Mouse (Mus musculus) heart, embryonic 10.5 days (tissue): Measurements from ENCODE around the gene Hs3st1. TPM values are rescaled to one million over a fixed set of nuclear protein-coding genes. Genes with fewer than 3 reads are reported as not detected.
"Not testable (repeated sequence)": the region's sequence is repeated elsewhere in the genome, so short reads cannot be mapped to it uniquely, and the experiment has no call there.

Experiments
- DNase-seq: peaks from one replicate; pipeline ENCODE4 v3.0.0-alpha.2; 2017; ENCODE audit warnings: low spot score
- H3K27ac ChIP-seq: fragments of 300-500 bp; sonication (generic); 2 replicates; pipeline ENCODE4 v1.5.1; 2016; ENCODE audit warnings: mild to moderate bottlenecking
- H3K27me3 ChIP-seq: fragments of 300-500 bp; sonication (generic); 2 replicates; pipeline ENCODE4 v1.6.1; 2016; ENCODE audit warnings: mild to moderate bottlenecking; ENCODE audit not compliant: poor library complexity, insufficient read depth, severe bottlenecking
- H3K36me3 ChIP-seq: fragments of 300-500 bp; sonication (generic); 2 replicates; pipeline ENCODE4 v1.6.1; 2016; ENCODE audit warnings: mild to moderate bottlenecking, moderate library complexity
- H3K4me1 ChIP-seq: fragments of 300-500 bp; sonication (generic); 2 replicates; pipeline ENCODE4 v1.6.1; 2016; ENCODE audit warnings: mild to moderate bottlenecking
- H3K4me3 ChIP-seq: fragments of 300-500 bp; sonication (generic); 2 replicates; pipeline ENCODE4 v1.5.1; 2016; ENCODE audit warnings: mild to moderate bottlenecking, moderate library complexity
- H3K9me3 ChIP-seq: fragments of 300-500 bp; sonication (generic); 2 replicates; pipeline ENCODE4 v1.6.1; 2016; ENCODE audit warnings: mild to moderate bottlenecking, moderate library complexity
- WGBS: fragments of 180-500 bp; shearing (Covaris S2); methylation state at CpG from one replicate; pipeline ENCODE4 v1.1.7; 2016; 5-methylcytosine and 5-hydroxymethylcytosine counted together
- polyA plus RNA-seq: library from polyadenylated mRNA; unstranded; fragments of >200 nt; fragmentation: Nextera tagmentation; extraction: Ambion mirVana; gene quantifications from 2 replicates; pipeline ENCODE4 v1.2.1, GENCODE M21; 2016

The Hs3st1 gene
- polyA plus RNA-seq: 4.5 and 4.9 TPM in 2 replicates

- not testable (repeated sequence) for H3K36me3 ChIP-seq, H3K27ac ChIP-seq, H3K4me3 ChIP-seq, H3K9me3 ChIP-seq, H3K27me3 ChIP-seq, H3K4me1 ChIP-seq, DNase-seq
- 89% methylated on average over 15 of the region's 15 CpGs for WGBS
Observed at GRCm38 (mm10) chr5:39755375-39755774, at the start of gene Hs3st1. Gene Hs3st1 (minus strand): TSS chr5:39755475.

DNA sequence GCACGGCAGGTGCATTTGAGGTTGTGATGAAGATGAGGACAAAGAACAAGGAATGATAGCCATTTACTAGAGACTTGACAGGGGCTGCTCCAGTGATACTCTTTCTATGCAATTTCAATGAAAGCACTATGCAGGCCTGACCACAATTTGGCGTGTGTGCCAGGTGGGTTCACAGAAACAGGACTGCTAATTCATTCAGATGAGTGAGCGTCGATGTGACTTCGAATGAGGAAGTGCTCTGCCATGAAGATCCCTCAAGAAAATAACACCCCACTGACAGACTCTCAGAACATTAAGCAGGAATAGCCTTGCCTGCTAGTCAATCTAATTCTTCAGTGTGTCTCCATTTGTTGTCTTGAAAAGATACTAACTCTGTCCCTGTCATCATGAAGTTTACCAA, 49.4 kb upstream of the Hs3st1 start:
- Histone ChIP-seq H3K27me3 (no peaks in the 10 kb centered on the region), H3K4me1 (no peaks in the 10 kb centered on the region)
- 85% methylated on average over 5 of the region's 5 CpGs for WGBS

GRCm38 (mm10) chr5:39803941-39804340, 48.7 kb upstream of the Hs3st1 start:
- no peak overlapping the region for H3K4me3 ChIP-seq
- no peak for DNase-seq
- 78% methylated on average over 3 of the region's 3 CpGs for WGBS

More for the DNA sequence above, 49.4 kb upstream of the Hs3st1 start:
- no peaks in the 10 kb centered on the region for H3K9me3 ChIP-seq
- no peaks in the 10 kb centered on the region for H3K36me3 ChIP-seq
- no peak for DNase-seq
- H3K27ac ChIP-seq: no peak overlapping the region
- H3K4me3 ChIP-seq: no peak overlapping the region

GRCm38 (mm10) chr5:39803457-39803856, 48.2 kb upstream of the Hs3st1 start:
- Histone ChIP-seq H3K4me1 (no peaks in the 10 kb centered on the region), H3K36me3 (no peaks in the 10 kb centered on the region), H3K27me3 (no peaks in the 10 kb centered on the region), H3K9me3 (no peaks in the 10 kb centered on the region), H3K27ac (no peak overlapping the region), H3K4me3 (no peak overlapping the region)
- 71% methylated on average over 3 of the region's 3 CpGs for WGBS
- no peak for DNase-seq

More at GRCm38 (mm10) chr5:39803941-39804340, 48.7 kb upstream of the Hs3st1 start:
- H3K4me1 ChIP-seq: no peaks in the 10 kb centered on the region
- no peaks in the 10 kb centered on the region for H3K36me3 ChIP-seq
- no peaks in the 10 kb centered on the region for H3K27me3 ChIP-seq
- no peak overlapping the region for H3K27ac ChIP-seq
- H3K9me3 ChIP-seq: no peaks in the 10 kb centered on the region

DNA sequence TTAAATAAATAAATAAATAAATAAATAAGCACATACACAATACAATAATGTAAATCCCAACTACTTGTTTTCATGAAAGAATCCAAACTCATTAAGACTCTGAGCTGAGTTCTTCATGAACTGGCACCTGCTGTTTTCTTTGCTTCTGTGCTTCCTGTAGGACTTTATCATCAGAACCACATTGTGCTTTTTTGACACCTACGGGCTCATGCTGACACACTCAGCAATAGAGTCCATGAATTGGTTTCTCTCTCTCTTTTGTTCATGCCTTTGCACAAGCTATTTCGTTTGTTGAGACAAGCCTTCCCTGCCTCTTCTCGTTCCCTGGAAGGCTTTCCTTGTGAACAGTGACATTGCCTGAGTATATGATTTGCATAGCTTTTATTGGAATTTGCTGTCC, 46.8 kb upstream of the Hs3st1 start:
- DNase-seq: no peak
- Histone ChIP-seq H3K9me3 (no peaks in the 10 kb centered on the region), H3K27ac (no peak overlapping the region), H3K4me3 (no peak overlapping the region), H3K27me3 (no peaks in the 10 kb centered on the region), H3K4me1 (no peaks in the 10 kb centered on the region), H3K36me3 (no peaks in the 10 kb centered on the region)
- WGBS: 64% methylated on average over 3 of the region's 3 CpGs

GRCm38 (mm10) chr5:39777094-39777710, 21.9 kb upstream of the Hs3st1 start:
- Histone ChIP-seq H3K27ac (no peak overlapping the region), H3K27me3 (no peaks in the 10 kb centered on the region), H3K36me3 (no peaks in the 10 kb centered on the region), H3K4me3 (no peak overlapping the region), H3K9me3 (no peaks in the 10 kb centered on the region), H3K4me1 (no peaks in the 10 kb centered on the region)
- WGBS: 75% methylated on average over 7 of the region's 7 CpGs
- no peak for DNase-seq

DNA sequence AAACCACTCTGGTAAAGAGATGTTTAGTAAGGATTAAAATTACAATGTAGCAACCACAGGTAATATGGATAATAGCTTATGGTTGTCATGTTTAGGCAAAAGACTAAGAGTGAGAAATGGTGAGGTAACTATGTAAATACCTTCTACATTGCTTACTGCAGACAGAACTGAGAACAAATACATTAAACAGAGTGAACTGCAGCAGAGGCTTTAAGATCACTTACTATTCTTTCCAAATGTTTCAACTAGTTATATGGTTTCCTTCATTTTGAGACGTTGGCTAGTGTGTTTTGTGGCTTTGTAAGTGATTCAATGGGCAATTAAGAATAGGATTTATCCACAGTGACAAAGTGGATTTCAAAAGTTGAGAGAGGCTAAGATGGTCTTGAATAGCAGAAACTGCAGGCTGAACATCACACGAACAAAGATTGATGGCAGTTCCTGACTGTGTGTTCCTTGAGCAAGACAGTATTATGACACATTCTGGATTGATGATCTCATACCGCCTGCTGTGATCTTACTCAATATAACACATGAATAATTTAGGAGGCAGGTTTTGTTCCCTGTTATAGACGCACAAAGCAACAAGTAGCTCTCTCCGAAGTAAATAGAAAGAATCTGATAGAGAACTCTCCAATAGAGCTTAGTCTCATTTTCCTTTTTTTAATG, 16.5 kb upstream of the Hs3st1 start:
- no peaks in the 10 kb centered on the region for H3K4me1 ChIP-seq
- WGBS: 71% methylated on average over 5 of the region's 5 CpGs
- H3K4me3 ChIP-seq: no peak overlapping the region
- H3K27ac ChIP-seq: no peak overlapping the region
- no peaks in the 10 kb centered on the region for H3K36me3 ChIP-seq
- no peak for DNase-seq
- no peaks in the 10 kb centered on the region for H3K27me3 ChIP-seq
- H3K9me3 ChIP-seq: no peaks in the 10 kb centered on the region

DNA sequence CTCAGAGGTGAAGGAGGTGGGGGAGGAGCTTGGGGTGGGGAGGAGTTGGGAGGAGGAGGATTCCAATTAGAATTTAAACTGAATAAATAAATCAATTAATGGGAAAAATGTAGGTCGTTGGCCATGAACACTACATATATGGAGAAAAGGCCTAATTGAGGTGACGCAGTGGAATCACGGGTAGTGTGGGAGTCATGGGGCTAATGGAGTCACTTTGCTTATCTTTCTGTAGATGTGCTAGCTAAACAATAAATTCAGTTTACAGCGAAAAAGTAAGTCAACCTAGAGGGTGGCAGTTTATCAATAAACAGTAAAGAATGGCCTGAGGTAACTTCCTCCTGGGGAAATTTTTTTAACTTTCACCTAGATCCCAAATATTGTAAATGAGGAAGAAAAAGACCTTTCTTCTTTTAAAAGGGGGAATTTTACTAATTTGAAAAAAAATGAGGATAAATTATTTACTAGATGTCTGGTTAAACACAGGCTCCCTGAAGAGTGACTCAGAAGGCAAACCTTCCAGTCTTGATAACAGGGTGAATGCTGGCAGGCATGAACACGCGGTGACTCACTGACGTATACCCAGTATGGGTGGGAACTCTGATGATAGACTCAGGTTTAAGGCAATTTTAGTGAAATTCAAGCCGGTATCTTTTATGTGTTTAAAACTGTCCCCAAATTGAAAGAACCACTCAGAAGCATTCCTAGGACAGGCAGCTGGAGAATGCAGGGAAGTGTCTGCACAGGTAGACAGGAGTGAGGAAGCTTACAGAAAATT, 6.6 kb upstream of the Hs3st1 start:
- WGBS: 71% methylated on average over 8 of the region's 8 CpGs
- H3K27ac ChIP-seq: no peak overlapping the region
- H3K4me1 ChIP-seq: 0 out of 2 replicates have a peak, but pooled peaks cover 5% of the 10 kb centered on the region
- H3K36me3 ChIP-seq: no peaks in the 10 kb centered on the region
- no peaks in the 10 kb centered on the region for H3K9me3 ChIP-seq
- no peaks in the 10 kb centered on the region for H3K27me3 ChIP-seq
- no peak for DNase-seq
- no peak overlapping the region for H3K4me3 ChIP-seq

DNA sequence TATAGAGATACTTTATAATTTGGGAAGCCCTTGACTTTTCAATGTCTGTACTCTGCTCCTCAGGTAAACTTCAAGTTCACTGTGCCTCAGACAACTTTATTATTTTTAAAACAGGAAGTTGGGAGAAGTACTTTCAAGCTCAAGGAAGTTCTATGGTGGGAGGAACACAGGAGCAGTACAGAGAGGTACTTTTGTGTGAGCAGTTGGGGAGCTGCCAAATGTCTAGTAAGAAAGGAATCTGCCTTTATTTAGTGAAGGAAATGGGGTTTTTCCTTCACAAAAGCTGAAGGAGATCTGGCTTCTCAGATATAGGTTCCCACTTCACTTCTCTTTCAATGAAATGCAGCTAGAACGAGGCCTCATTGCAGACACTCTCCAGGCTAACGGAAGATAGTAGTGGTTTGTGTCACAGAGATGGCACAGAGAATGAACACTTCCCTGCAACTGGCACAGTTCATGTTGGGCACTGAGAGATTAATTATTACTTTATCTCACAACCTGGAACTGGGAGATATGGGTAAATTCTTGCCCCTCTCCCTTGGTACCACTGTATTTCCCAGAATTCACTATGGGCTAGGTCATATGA, 3.7 kb upstream of the Hs3st1 start:
- H3K4me3 ChIP-seq: no peak overlapping the region
- H3K36me3 ChIP-seq: no peaks in the 10 kb centered on the region
- H3K4me1 ChIP-seq: 0 out of 2 replicates have a peak, but pooled peaks cover 5% of the 10 kb centered on the region
- no peak for DNase-seq
- WGBS: 55% methylated on average over 2 of the region's 2 CpGs
- H3K27me3 ChIP-seq: no peaks in the 10 kb centered on the region
- no peaks in the 10 kb centered on the region for H3K9me3 ChIP-seq
- H3K27ac ChIP-seq: no peak overlapping the region; the same call in 1 of the 2 replicates

- Histone ChIP-seq H3K9me3 (no peaks in the 10 kb centered on the region), H3K4me3 (no peak overlapping the region), H3K27me3 (no peaks in the 10 kb centered on the region), H3K27ac (no peak overlapping the region), H3K36me3 (no peaks in the 10 kb centered on the region), H3K4me1 (peaks cover 8% of the 10 kb centered on the region)
- 82% methylated on average over 2 of the region's 2 CpGs for WGBS
- no peak for DNase-seq
Observed at GRCm38 (mm10) chr5:39736843-39737242, 18.4 kb downstream of the Hs3st1 start.

DNA sequence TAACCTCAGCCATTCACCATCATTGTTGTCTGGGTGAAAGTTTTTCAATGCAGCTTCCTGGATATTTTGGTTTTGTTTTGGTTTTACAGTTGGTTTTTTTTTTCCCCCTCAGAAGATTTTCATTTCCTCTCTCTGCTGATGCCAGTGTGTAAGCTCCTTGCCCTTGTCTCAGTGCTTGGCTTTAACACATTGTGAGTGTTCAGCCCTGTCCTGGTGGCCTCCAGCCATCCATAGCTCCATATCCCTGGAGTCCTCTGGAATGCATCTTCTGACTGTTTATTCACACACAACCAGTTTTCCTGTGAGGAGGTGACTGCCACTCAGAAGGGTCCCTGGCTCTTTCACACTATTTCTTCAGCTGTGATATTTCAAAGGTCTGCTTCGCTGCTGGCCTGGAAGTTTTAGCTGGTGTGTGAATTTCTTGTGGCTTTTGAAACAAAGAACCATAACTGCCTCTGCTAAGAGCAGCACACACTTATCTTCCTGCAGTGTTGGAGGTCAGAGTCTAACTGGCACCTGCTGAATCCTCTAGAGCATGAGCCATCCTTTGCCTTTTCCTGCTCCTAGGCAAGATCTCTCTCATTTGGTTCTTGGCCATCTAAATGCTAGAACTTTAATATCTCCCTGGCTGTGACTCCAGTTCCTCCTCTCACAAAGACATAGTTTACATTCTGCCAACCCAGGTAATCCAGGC, 21.4 kb downstream of the Hs3st1 start:
- H3K27ac ChIP-seq: no peak overlapping the region
- H3K27me3 ChIP-seq: no peaks in the 10 kb centered on the region
- H3K36me3 ChIP-seq: no peaks in the 10 kb centered on the region
- WGBS: 59% methylated on average over 1 of the region's 1 CpGs
- H3K4me3 ChIP-seq: no peak overlapping the region
- DNase-seq: no peak
- H3K9me3 ChIP-seq: no peaks in the 10 kb centered on the region
- peaks cover 8% of the 10 kb centered on the region for H3K4me1 ChIP-seq

GRCm38 (mm10) chr5:39733013-39733749, 22.1 kb downstream of the Hs3st1 start:
- no peak overlapping the region for H3K4me3 ChIP-seq
- DNase-seq: no peak
- no peaks in the 10 kb centered on the region for H3K36me3 ChIP-seq
- no peaks in the 10 kb centered on the region for H3K27me3 ChIP-seq
- peaks cover 8% of the 10 kb centered on the region for H3K4me1 ChIP-seq
- 21% methylated on average over 5 of the region's 5 CpGs for WGBS
- no peak overlapping the region for H3K27ac ChIP-seq
- H3K9me3 ChIP-seq: no peaks in the 10 kb centered on the region
